Mouse (Mus musculus): ENCODE measurements around the gene Aox2.

The Aox2 gene

DNA sequence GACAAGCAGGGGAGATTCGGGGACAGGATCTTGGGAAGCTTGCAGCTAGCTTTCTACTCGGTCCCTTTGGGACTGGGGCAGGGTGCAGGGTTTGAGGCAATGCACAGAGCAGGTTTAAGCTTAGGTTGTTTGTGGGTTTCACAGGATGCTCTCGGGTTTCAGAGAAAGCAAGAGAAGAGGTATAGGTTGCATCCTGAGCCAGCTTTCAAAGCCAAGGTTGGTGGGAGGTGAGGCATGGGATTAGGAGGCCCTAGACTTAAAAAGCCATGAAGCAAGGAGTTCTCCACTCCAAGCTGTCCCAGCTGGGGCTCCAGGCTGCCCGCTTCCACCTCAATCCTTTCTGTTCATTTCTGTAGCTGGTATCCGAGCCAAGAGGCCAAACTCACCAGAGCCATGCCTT is at the start of gene Aox2:
TSS of gene Aox2 (plus strand) at position 301 of the 400 bp plus-strand sequence.
- no peak for DNase-seq

DNA sequence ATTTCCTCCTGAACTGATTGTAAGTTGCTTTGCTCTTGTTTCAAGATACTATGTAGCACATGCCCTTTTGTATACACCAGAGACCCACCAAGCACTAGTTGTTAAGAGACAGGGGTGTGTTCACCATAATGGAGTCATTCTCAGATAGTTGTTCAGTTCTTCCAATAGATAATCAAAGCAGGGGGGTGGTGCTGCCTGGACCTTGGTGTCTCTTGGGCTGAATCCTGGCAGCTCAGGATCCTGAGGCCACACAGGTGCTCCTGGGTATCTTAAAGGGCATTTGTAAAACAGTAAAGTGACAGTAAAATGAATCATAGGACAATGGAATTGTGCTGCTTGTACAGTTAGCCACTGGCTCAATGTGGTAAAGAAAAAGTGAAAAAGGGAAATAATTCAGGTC is 49.2 kb upstream of the Aox2 start:
- no peak for DNase-seq

DNA sequence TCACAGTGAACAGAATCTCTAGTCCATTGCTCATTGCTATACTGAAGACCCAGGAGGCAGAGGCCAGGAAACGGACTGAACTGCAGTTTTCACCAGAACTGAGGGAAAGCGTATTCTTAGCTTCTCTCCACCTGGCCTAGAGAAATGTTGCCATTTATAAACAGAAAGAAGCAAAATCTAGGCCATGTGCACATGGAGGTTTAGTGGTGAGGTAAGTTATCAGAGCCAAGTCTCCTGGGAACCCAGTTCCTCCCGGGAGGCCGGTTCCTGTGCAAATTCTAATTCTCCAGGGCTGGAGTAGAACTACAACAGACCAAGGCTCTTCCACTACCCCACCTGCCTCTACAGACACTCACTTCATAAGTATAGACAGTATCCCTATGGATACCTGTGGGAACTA is 48.4 kb upstream of the Aox2 start:
- DNase-seq = no peak

DNA sequence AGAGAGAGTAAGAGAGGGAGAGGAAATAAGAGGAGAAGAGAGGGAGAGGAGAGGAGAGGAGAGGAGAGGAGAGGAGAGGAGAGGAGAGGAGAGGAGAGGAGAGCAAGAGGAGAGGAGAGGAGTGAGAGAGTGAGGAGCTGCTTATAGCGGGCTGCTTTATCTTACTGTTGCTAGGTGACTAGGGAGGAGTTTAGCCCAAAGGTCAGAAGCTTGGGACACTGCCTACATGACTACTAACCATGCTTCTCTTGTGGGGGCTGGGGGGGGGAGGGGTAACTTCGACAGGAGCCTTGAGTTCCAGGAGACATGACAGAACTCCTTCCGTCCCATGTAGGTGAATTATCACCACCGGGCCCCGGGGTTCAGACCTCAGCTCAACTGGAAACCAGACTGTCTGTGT is 47.6 kb upstream of the Aox2 start:
- no peak for DNase-seq

DNA sequence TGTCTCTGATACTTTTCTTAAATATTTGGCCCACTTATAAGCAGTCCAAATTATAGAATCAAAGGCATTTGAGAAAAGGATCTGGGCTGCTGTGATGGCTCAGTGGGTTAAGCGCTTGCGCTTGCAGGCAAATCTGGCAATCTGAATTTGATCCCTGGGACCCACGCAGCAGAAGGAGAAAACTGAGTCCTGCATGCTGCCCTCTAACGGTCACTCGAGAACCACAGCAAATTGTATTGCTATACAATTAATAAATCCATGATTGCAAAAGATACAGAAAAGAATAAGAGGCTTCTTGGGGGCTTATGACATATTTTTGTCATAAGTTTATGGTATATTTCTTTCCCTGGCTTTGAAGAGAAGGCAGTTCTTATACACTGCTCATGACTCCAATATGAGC is 42.7 kb upstream of the Aox2 start:
- no peak for DNase-seq

DNA sequence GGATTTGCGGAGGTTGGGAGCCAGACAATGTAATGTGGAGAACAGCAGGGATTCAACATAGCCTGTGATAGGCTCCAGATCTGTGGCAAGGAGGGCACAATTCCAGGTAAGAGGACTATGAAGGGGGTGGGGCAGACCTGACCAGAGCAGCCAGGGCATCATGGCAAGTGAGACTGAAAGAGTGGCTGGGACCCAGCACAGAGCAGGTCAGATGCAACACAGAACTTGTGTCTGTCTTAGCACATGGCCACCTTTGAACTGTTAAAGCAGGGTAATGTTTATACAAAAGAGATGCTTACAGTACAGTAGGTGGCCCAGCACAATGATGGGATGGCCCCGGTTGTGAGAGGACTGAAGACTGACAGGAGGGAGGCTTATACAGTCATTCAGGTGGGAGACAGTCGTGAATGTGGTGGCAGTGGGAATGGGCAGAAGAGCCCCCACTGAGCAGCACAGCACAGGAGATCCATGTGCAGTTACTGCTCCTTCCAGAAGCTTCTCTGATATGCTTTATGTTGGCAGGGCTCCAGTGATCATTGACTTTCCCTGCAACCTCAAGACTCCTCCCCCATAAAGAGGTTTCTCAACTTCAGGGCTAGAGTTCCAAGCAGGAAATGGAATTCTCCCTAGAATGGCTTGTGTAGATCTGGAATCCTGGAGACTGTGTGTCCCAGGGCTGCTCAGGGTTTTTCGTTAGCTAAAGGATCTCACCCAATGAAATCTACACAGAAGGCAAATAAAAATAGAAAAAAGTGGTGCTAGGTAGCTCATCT is 40.4 kb upstream of the Aox2 start:
- no peak for DNase-seq

DNA sequence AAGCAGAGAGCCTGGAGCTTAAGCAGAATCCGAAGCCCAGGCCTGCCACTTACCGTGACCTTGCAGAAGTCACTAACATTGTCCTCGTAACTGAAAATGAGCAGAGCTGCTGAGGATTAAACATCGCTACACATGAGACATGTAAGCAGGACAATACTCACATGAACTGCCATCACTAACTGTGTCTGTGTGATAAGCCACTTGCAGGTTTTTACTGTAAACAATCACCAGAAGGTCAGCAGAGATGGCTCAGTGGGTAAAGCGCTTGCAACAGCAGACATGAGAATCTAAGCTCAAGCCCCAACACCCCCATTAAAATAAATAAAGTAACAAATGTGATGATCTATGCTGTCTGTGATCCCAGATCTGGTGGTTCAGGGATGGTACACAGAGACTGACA is 39.7 kb upstream of the Aox2 start:
- DNase-seq = no peak

DNA sequence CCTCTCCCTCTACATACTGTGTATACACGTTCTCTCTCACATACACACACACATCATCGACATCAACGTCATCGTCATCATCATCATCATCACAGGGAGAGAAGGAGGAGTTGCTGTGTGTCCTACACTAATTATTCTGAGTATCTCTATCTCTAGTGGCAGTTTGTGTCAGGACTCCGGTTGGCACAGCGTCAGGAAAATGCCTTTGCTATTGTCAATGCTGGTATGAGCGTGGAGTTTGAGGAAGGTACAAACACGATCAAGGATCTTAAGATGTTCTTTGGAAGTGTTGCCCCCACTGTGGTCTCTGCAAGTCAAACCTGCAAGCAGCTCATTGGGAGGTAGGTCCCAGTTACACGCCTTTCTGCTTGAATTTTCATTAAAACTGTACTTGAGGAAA is 39.2 kb upstream of the Aox2 start:
- no peak for DNase-seq

DNA sequence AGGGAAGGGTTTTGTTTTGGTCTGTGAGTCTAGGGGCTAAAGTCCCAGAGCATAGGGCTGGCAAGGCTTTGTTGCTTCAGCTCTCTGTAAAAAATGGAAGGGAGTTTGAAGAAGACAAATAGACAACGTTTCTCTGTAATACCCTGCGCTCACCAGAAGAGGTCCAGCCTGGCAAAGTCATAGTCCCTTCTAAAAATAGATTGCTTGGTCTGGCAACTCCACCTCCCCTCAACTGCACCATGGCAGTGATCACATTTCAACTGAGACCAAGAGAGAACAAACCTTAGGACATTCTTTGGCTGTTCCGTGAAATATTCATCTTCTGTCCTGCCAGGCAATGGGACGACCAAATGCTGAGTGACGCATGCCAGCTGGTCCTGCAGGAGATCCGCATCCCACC is 37.8 kb upstream of the Aox2 start:
- DNase-seq = no peak

DNA sequence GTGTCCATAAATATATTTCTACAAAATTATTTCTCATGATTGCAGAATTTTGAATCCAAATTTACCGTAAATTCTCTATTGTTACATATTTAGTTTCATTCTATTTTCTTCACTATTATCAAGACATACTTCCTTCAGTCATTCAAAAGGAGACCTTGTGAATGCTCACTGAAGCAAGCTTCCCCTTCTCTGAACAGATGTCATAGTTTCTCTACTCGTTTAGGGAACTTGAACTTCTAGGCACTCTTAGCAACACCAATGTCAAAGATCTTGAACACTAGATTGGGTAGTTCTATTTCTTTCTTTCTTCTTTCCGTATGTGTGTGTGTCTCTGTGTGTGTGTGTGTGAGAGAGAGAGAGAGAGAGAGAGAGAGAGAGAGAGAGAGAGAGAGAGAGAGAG is 33.6 kb upstream of the Aox2 start:
- DNase-seq = no peak

DNA sequence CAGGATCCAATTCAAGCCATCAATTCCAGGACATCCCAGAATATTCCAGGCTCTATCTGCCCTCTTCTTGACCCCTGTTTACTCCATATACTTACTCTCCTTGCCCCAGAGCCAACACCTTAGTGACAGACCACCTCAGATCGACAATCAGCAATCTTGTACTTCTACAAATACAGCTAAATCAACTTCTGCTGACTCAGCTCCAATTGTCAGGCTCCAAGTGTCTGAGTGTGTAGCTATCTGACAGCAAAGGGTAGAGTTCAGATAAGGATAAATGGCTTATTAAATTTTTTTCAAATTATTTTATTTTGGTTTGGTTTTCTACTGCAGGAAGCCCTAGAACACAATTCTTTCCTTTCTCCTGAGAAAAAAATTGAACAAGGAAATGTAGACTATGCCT is 29.6 kb upstream of the Aox2 start:
- no peak for DNase-seq

DNA sequence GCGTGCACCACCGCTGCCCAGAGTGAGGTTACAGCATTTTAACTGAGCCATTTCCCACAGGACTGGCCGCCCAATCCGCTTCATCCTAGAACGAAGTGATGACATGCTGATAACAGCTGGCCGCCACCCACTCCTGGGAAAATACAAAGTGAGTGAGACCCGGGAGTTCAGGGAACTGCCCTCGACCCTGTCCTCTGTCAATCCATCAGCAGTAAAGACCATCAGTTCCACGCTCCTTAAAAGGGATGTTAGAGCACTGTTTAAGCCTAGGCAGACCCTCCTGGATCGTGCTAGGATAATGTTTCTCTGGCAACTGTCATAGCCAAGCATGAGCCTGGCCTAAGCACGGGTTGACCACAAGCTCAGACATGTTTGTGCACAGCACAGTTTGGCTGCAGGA is 24.7 kb upstream of the Aox2 start:
- no peak for DNase-seq

DNA sequence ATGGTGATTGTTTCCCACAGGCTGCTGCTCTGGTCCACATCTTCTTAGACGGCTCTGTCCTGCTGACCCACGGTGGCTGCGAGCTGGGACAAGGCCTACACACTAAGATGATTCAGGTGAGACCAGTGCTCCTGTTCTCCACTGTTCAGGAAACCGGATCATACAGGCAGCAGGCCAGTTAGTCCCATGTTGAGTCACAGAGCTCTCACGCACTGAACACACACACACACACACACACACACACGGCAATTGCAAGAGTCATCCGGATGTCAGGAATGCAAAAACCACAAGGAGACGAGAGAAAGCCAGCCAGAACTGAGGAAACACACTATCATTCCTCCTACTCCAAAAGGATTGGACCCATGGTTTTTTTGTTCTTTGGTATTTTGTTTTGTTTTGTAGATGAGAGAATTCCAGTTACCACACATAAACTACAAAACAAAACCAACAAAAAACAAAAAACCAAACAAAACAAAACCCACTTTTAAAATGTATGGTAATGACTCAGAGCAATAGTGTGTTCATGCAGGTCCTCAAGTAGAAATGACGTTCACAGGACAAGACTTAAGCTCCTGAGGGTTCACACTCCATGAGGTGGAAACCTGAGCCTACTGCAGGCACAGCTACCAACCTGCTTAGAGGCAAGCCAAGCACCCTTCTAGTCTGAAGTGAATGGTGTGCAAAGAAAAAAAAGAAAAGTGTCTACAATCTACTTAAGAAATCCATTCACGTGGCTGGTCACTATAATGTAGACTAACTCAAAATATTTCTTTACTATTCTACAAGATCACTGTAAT is 20.7 kb upstream of the Aox2 start:
- DNase-seq = no peak

DNA sequence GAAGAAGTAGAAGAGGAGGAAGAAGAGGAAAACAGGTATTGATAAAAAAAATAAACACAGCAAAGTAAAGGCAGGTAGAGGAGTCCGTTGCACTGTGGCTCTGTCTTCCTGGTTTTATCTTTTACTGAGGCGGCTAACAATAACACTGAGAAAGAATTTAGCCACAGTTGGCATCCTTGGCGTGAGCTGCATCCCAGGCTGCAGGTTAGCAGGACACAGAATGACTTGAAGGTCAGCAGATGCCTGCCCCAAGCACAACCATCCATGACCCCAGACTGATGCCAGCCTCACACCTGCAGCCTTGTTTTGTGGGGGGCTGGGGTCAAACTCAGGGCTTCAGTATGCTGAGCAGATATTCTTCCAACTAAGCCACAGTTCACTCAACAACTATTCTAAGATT is 17.8 kb upstream of the Aox2 start:
- DNase-seq = no peak

DNA sequence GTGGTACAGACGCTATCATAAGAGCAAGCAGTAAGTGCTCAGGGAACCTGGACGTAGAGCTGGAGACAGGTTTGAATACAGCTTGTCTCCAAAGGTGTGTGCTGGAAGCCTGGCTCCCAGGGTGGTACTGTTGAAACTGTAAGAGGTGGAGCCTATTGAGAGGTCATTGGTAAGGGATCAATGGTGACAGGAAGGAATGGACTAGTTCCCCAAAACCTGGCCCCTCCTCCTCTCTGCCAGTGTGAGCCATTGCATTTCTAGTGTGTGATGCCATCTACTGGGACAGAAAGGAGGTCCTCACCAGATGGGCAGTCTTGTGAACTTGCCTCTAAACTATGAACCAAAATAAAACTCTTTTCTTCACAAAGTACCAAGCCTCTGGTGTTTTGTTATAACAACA is 9.9 kb upstream of the Aox2 start:
- no peak for DNase-seq

DNA sequence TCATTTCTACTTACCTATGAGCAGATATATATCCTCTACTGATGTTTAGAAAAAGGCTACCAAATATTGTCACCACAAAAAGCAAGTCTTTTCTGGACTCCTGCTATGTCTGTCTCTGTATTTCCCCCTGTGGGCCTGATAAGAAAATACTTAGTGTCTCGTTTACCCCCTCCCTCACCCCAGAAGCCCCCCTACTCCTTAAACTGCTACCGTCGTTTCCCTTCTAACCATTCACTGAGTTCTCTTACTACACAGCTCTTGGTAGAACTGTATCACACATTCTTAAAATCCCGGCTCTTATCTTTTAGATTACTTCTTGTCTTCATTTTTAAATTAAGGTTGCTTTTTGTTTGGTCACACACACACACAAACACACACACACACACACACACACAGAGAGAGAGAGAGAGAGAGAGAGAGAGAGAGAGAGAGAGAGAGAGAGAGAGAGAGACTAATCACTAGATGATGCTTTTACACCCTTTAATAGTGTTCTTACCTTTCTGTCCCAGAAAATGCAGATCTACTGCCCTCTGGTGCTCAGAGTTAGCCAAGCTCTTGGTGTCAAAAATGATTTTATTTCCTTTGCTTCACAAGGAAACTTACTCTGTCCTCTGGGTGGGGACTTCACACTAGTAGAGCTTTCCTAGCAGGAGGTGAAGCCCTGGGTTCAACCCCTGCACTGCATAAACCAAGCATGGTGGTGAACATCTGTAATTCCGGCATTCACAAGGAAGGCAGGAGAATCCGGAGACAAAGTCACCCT is 7.1 kb upstream of the Aox2 start:
- peak; percentile 6 for DNase-seq

DNA sequence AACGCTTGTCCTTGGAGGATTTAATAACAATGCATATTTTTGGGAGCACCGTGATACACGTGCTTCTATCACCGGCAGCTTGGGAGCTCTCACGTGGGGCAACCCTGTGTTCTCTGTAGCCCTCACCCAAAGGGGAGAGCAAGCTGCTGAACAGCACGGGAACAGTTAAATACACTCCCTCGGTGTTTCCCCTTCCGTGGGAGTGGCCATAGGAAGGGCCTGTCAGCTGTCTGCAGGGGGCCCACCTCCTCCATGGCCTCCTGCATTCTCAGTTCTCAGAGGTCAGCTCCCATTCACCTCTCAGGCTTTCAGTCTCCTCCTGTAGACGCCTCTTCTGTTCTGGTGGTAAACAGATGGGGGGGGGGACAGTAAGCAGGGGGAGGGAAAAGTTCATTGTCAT is 2.2 kb upstream of the Aox2 start:
- no peak for DNase-seq

DNA sequence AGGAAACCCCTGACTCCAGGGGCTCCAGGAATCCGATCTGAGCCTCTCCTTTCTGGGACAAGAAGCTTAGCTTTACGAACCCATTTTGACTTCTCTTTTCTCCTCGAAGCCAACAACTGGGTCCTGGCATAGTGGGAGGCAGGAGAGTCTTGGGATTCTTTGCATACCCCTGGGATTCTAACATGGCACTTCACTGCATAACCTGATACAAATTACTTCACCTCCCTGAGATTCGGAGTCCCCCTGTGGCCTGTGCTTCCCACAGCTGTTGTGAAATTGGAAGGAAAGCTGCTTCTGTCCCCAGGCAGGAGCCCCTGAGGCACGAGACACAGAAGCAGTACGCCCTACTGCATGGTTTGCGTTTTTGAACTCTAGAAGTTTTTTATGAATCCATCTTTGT is 387 bp downstream of the Aox2 start:
- DNase-seq = no peak

DNA sequence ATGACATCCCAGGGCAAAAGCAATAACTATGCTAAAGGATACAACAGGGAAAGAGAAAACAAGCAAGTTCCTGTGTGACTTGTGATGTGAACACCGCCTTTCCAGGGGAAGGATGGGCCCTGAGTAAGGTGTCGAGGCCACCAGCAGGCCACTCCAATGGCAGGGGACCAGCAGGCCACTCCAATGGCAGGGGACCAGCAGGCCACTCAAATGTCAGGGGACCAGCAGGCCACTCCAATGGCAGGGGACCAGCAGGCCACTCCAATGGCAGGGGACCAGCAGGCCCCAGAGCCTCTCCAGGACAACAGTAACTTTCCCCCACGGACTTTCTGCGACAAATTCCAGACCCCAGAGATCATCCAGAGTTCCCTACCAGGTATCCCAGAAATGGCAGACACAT is 2.3 kb downstream of the Aox2 start:
- no peak for DNase-seq

DNA sequence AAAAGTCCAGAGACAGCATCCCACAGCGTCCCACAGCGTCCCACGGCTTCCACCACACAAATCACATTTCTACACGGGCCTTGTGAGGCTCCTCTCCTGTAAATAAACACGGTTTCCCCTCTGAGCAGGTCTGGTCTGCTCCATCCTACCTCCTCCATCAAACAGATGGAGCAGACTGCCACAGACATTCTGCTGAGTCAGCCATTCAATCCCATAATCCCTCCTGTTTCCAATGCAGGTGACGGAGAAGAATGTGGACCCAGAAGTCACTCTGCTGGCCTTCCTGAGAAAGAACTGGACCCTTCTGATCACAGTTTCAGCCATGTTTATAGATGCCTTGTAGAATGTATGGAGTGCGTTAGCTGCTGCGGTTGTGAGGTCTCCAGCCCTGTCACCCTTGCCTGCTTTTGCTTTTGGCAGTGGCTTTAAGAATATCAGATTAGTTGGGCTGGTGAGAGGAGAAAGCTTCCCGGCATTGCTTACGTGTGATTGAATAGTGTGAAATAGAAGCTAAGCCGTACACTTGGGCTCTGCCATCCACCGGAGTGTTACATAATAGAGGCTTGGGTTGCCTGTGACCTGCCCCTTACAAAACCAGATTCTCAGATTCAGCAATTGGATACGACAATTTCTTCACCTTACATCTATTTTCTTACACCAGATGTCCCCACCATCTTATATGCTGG is 3.0 kb downstream of the Aox2 start:
- no peak for DNase-seq

DNA sequence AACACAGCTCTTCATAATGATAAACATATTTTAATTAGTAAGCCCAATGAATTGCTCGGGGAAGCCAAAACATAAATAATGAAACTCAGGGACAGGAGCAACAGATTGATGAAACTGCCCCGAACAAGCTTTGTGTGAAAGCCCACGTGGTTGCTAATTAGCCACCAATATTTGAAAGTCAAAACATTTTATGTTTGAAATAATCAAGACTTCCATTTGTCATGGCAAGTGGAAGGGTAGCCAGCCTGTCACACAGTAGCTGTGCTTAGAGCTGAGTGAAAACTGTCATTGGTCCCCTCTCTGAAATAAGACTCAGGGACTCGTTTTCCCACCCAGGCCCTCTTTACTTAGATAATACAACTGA is 3.5 kb downstream of the Aox2 start:
- DNase-seq = no peak

DNA sequence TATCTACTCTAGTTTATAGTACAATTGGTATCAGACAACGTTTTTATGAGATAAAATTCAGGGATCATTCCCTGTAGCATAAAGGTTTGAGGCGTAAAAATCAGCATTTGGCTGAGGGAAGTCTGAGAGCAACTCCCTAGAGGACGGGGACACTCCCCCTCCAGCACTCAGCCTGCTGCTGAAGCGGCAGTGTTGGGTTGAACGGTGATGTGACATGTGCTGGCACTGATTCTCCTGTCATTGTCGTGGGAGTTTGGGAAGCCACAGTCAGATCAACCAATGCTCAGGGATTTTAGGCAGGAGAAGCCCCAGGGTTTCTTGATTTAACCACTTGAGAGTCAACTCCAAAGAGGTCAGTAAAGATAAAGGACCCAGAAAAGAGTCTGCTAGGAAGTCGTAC is 6.4 kb downstream of the Aox2 start:
- no peak for DNase-seq

DNA sequence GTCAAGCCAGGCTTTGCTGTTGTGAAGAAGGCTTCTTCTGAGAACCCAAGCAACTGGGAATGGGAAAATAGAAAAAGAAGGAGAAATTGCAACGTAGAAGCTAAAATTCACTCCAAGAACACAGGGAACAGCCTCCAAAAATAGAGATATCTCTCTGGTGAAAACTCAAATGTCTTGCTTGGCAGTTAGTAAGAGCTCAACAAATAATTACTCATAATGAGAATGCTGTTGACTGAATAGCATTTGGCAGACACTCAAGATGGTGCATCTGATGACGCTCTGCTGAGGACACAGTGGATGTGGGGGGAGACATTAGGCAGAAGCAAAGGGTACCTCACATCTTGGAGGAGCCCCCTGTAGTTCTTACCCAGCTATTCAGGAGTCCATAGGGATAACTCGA is 10.0 kb downstream of the Aox2 start:
- DNase-seq = no peak

Data from kidney, adult 11 months (tissue).